Mouse (Mus musculus) G1E (cell line): Measurements from ENCODE around the gene Gpr63. TPM values are rescaled to one million over a fixed set of nuclear protein-coding genes. Genes with fewer than 3 reads are reported as not detected.
"Not testable (repeated sequence)": the region's sequence is repeated elsewhere in the genome, so short reads cannot be mapped to it uniquely, and the experiment has no call there.

Experiments used
- ATAC-seq: 2 replicates; pipeline ENCODE4 v1.8.0; 2016; ENCODE audit warnings: mild to moderate bottlenecking; ENCODE audit not compliant: insufficient number of reproducible peaks, poor library complexity, low FRiP score, severe bottlenecking; ENCODE audit errors: extremely low read depth
- DNase-seq: peaks from one replicate; pipeline ENCODE4 v3.0.0; 2012; ENCODE audit warnings: low spot score
- H3K27me3 ChIP-seq: 2 replicates; pipeline ENCODE4 v1.6.1; 2012; ENCODE audit warnings: mild to moderate bottlenecking, low read length, inconsistent platforms; ENCODE audit not compliant: insufficient read depth
- H3K36me3 ChIP-seq: replicated peaks from 2 replicates; pipeline ENCODE3; 2012; ENCODE audit warnings: mild to moderate bottlenecking, inconsistent platforms
- H3K4me1 ChIP-seq: 2 replicates; pipeline ENCODE4 v1.6.1; 2012; ENCODE audit warnings: low read depth, low read length, inconsistent platforms, mixed read lengths; ENCODE audit not compliant: insufficient read depth
- H3K4me3 ChIP-seq: 2 replicates; pipeline ENCODE4 v1.5.1; 2012; ENCODE audit warnings: low read depth, mild to moderate bottlenecking, inconsistent platforms, low read length, moderate library complexity, mixed read lengths
- H3K9me3 ChIP-seq: replicated peaks from 2 replicates; pipeline ENCODE4 v1.6.1; 2012; ENCODE audit warnings: inconsistent platforms
- CTCF ChIP-seq: IDR thresholded peaks from 2 replicates; pipeline ENCODE4 v1.5.1; 2012; ENCODE audit warnings: low read depth, low read length, inconsistent platforms, mixed read lengths
- GATA1 ChIP-seq: IDR thresholded peaks from 2 replicates; pipeline ENCODE4 v1.6.1; 2012; ENCODE audit warnings: borderline replicate concordance, low read length, inconsistent platforms, mixed read lengths
- GATA2 ChIP-seq: IDR thresholded peaks from 2 replicates; pipeline ENCODE4 v1.6.1; 2012; ENCODE audit warnings: low read depth, low read length, inconsistent platforms, borderline replicate concordance
- POLR2AphosphoS5 ChIP-seq: IDR thresholded peaks from 2 replicates; pipeline ENCODE4 v1.6.1; 2012; ENCODE audit warnings: low read depth, low read length, inconsistent platforms; ENCODE audit not compliant: insufficient replicate concordance
- TAL1 ChIP-seq: conservative IDR thresholded peaks from 2 replicates; pipeline ENCODE4 v1.6.1; 2012; ENCODE audit warnings: low read depth, low read length, inconsistent platforms, mixed read lengths
- polyA plus RNA-seq: library from polyadenylated mRNA; stranded (reverse); fragments of >175 nt; gene quantifications from 2 replicates; pipeline ENCODE4 v1.2.3, GENCODE M21; 2012
- total RNA-seq, 2 experiments: library from RNA; stranded (forward) in 1 of 2; stranded (reverse) in 1 of 2; fragments of 200-1000 nt in 1 of 2; fragments of >200 nt in 1 of 2; fragmentation: Nextera tagmentation in 1 of 2; gene quantifications; 2 replicates each; pipeline ENCODE4 v1.2.3; 2014 to 2017

Gene Gpr63
- total and polyA plus RNA-seq, 3 experiments: 0.22 TPM; not detected in 2

- DNase-seq: no peak
Observed at GRCm38 (mm10) chr4:24942728-24943424, 23.3 kb upstream of the Gpr63 start.

GRCm38 (mm10) chr4:24965918-24966298 lies 299 bp upstream of the Gpr63 start:
- ATAC-seq (no peak), DNase-seq (no peak)
- peaks cover 7% of the 10 kb centered on the region for H3K27me3 ChIP-seq
- no peaks in the 10 kb centered on the region for H3K4me1 ChIP-seq
- TF ChIP-seq TAL1 (no peak), GATA1 (no peak), GATA2 (no peak), CTCF (no peak)
- no peaks in the 10 kb centered on the region for H3K36me3 ChIP-seq
- H3K9me3 ChIP-seq: no peaks in the 10 kb centered on the region
- no peak overlapping the region for H3K4me3 ChIP-seq

More at GRCm38 (mm10) chr4:24942728-24943424, 23.3 kb upstream of the Gpr63 start:
- ATAC-seq: no peak
- Histone ChIP-seq H3K27me3 (no peaks in the 10 kb centered on the region), H3K36me3 (no peaks in the 10 kb centered on the region), H3K4me3 (no peak overlapping the region), H3K9me3 (no peaks in the 10 kb centered on the region), H3K4me1 (no peaks in the 10 kb centered on the region)
- no peak for TF ChIP-seq GATA2
- TF ChIP-seq POLR2AphosphoS5: no peak
- no peak for TF ChIP-seq TAL1
- no peak for TF ChIP-seq GATA1
- no peak for TF ChIP-seq CTCF

- DNase-seq: no peak
- ATAC-seq: no peak
- no peak overlapping the region for H3K4me3 ChIP-seq
- no peak for TF ChIP-seq GATA2
- no peak for TF ChIP-seq TAL1
- TF ChIP-seq POLR2AphosphoS5: no peak
- no peak for TF ChIP-seq CTCF
- no peak for TF ChIP-seq GATA1
- H3K4me1 ChIP-seq: no peaks in the 10 kb centered on the region
- peaks cover 7% of the 10 kb centered on the region for H3K27me3 ChIP-seq
- no peaks in the 10 kb centered on the region for H3K36me3 ChIP-seq
- H3K9me3 ChIP-seq: no peaks in the 10 kb centered on the region
Observed at GRCm38 (mm10) chr4:24967251-24967650, 1.0 kb downstream of the Gpr63 start.

GRCm38 (mm10) chr4:24978589-24978988 lies 12.4 kb downstream of the Gpr63 start:
- DNase-seq: no peak
- Histone ChIP-seq H3K27me3 (no peaks in the 10 kb centered on the region), H3K4me1 (no peaks in the 10 kb centered on the region), H3K36me3 (no peaks in the 10 kb centered on the region), H3K9me3 (no peaks in the 10 kb centered on the region), H3K4me3 (no peak overlapping the region)
- no peak for TF ChIP-seq GATA1
- TF ChIP-seq CTCF: no peak
- no peak for TF ChIP-seq TAL1
- TF ChIP-seq POLR2AphosphoS5: no peak
- TF ChIP-seq GATA2: no peak
- ATAC-seq: no peak

- no peak overlapping the region for H3K4me3 ChIP-seq
- no peaks in the 10 kb centered on the region for H3K4me1 ChIP-seq
- no peak for DNase-seq
- H3K36me3 ChIP-seq: no peaks in the 10 kb centered on the region
- no peaks in the 10 kb centered on the region for H3K9me3 ChIP-seq
- TF ChIP-seq GATA2 (no peak), CTCF (no peak), GATA1 (no peak), TAL1 (no peak), POLR2AphosphoS5 (no peak)
- no peaks in the 10 kb centered on the region for H3K27me3 ChIP-seq
- no peak for ATAC-seq
Observed at GRCm38 (mm10) chr4:24985612-24986011, 19.4 kb downstream of the Gpr63 start.

- ATAC-seq (no peak), DNase-seq (no peak)
- TF ChIP-seq GATA1 (no peak), TAL1 (no peak)
- H3K36me3 ChIP-seq: no peaks in the 10 kb centered on the region
- no peak overlapping the region for H3K4me3 ChIP-seq
- no peaks in the 10 kb centered on the region for H3K4me1 ChIP-seq
- no peaks in the 10 kb centered on the region for H3K27me3 ChIP-seq
- H3K9me3 ChIP-seq: no peaks in the 10 kb centered on the region
Observed at GRCm38 (mm10) chr4:24991475-24991874, 25.3 kb downstream of the Gpr63 start.

- not testable (repeated sequence) for H3K9me3 ChIP-seq, H3K4me1 ChIP-seq, H3K4me3 ChIP-seq, H3K36me3 ChIP-seq, DNase-seq, ATAC-seq, H3K27me3 ChIP-seq
Observed at GRCm38 (mm10) chr4:25009328-25009727, 43.1 kb downstream of the Gpr63 start.
